Mouse (Mus musculus) cerebellum, adult 2 months (tissue): ENCODE results near the gene Nlrx1.

Source experiments
- CTCF ChIP-seq: fragments of 200-500 bp; IDR thresholded peaks from 2 replicates; pipeline ENCODE4 v1.5.1; 2011; ENCODE audit warnings: low read depth, mild to moderate bottlenecking, control low read depth, low read length, moderate library complexity, borderline replicate concordance; ENCODE audit not compliant: insufficient read depth
- POLR2A ChIP-seq: fragments of 200-500 bp; IDR thresholded peaks from 2 replicates; pipeline ENCODE4 v1.6.1; 2011; ENCODE audit warnings: low read length, control low read depth, borderline replicate concordance; ENCODE audit not compliant: insufficient read depth

DNA sequence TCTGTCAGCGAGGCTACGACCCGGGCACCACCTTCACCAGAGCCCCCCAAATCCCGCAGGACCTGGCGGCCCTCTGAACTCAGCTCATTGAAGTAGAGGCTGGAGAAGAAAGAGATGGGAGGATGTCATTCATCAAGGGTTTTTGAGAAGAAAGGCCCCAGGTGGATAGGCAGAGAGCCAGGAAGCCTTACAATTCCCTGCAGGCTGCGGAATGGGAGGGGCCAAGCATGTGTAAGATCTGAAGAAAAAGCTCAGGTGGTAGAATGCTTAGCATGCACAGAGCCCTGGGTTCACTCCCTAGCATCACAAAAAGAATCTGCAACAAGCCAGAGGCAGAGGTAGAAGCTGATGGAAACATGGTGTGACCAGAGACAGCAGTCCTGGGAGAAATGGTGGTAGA, 15.0 kb downstream of the Nlrx1 start:
- no peak for TF ChIP-seq POLR2A
- no peak for TF ChIP-seq CTCF
